Mouse (Mus musculus) liver, embryonic 12.5 days (tissue): ENCODE data around the gene Abcc1. TPM values are rescaled to one million over a fixed set of nuclear protein-coding genes. Genes with fewer than 3 reads are reported as not detected.

Experiments
- ATAC-seq: fragments of 200-750 bp; cut with Nextera tagmentation; 2 replicates; pipeline ENCODE4 v1.8.0; 2017; ENCODE audit warnings: moderate number of reproducible peaks, mild to moderate bottlenecking, moderate library complexity
- H3K27ac ChIP-seq: fragments of 300-500 bp; sonication (generic); 2 replicates; pipeline ENCODE4 v1.5.1; 2016; ENCODE audit warnings: mild to moderate bottlenecking
- H3K27me3 ChIP-seq: fragments of 300-500 bp; sonication (generic); replicated peaks from 2 replicates; pipeline ENCODE4 v1.6.1; 2016; ENCODE audit warnings: mild to moderate bottlenecking, moderate library complexity
- H3K36me3 ChIP-seq: fragments of 300-500 bp; sonication (generic); 2 replicates; pipeline ENCODE4 v1.6.1; 2016; ENCODE audit warnings: mild to moderate bottlenecking, moderate library complexity
- H3K4me1 ChIP-seq: fragments of 300-500 bp; sonication (generic); 2 replicates; pipeline ENCODE4 v1.6.1; 2016
- H3K4me2 ChIP-seq: fragments of 300-500 bp; sonication (generic); 2 replicates; pipeline ENCODE4 v1.6.1; 2016; ENCODE audit warnings: mild to moderate bottlenecking, moderate library complexity
- H3K4me3 ChIP-seq: fragments of 300-500 bp; sonication (generic); 2 replicates; pipeline ENCODE4 v1.5.1; 2016; ENCODE audit warnings: mild to moderate bottlenecking, moderate library complexity
- H3K9ac ChIP-seq: fragments of 300-500 bp; sonication (generic); 2 replicates; pipeline ENCODE4 v1.6.1; 2016; ENCODE audit warnings: mild to moderate bottlenecking, moderate library complexity
- H3K9me3 ChIP-seq: fragments of 300-500 bp; sonication (generic); replicated peaks from 2 replicates; pipeline ENCODE4 v1.6.1; 2016; ENCODE audit warnings: mild to moderate bottlenecking, moderate library complexity
- WGBS: fragments of 180-500 bp; shearing (Covaris S2); methylation state at CpG from one replicate; pipeline ENCODE4 v1.1.7; 2016; ENCODE audit not compliant: insufficient replicate concordance; 5-methylcytosine and 5-hydroxymethylcytosine counted together
- polyA plus RNA-seq: library from polyadenylated mRNA; unstranded; fragments of >200 nt; fragmentation: Nextera tagmentation; extraction: Ambion mirVana; gene quantifications from 2 replicates; pipeline ENCODE4 v1.2.1, GENCODE M21; 2016

The Abcc1 gene
- polyA plus RNA-seq, 1 experiment from 2014 or later = 6.2 TPM

- H3K27me3 ChIP-seq = no peaks in the 10 kb centered on the region
- H3K9ac ChIP-seq = no peak overlapping the region
- H3K9me3 ChIP-seq = no peaks in the 10 kb centered on the region
- no peak for ATAC-seq
- H3K4me1 ChIP-seq = peaks cover 59% of the 10 kb centered on the region
- 61% methylated on average over 2 of the region's 2 CpGs for WGBS
- no peak overlapping the region for H3K4me3 ChIP-seq
- H3K27ac ChIP-seq = no peak overlapping the region
- no peaks in the 10 kb centered on the region for H3K36me3 ChIP-seq
- H3K4me2 ChIP-seq = no peak overlapping the region
Observed at GRCm38 (mm10) chr16:14377321-14377720, 16.0 kb downstream of the Abcc1 start.

- Histone ChIP-seq H3K27me3 (no peaks in the 10 kb centered on the region), H3K36me3 (no peaks in the 10 kb centered on the region), H3K4me2 (no peak overlapping the region), H3K27ac (no peak overlapping the region), H3K9me3 (no peaks in the 10 kb centered on the region), H3K9ac (no peak overlapping the region), H3K4me1 (peaks cover 49% of the 10 kb centered on the region), H3K4me3 (no peak overlapping the region)
- ATAC-seq = peak; percentile 42; the same call in 1 of the 2 replicates
- WGBS = 22% methylated on average over 5 of the region's 5 CpGs
Observed at GRCm38 (mm10) chr16:14378654-14379053, 17.3 kb downstream of the Abcc1 start.

DNA sequence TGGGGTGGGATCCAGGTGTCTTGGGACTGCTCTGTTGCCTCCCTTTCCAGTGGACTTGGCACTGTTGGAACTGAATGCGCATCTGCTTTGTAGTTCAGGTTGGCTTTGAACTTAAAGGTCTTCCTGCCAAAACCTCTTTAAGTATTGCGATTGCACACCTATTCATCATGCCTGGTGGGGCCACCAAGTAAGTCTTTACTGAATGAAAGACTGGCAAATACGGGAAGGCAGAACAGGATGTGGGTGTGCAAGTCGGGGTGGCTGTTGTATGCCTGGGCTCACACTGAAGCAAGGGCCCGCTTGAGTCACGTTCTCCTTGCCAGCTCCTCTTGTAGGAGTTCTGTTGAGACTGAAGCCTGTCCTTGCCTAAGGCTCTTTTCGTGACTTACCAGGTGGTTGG, 18.5 kb downstream of the Abcc1 start:
- WGBS = 47% methylated on average over 7 of the region's 7 CpGs
- ATAC-seq = no peak
- Histone ChIP-seq H3K27ac (no peak overlapping the region), H3K9ac (no peak overlapping the region), H3K4me2 (no peak overlapping the region), H3K27me3 (no peaks in the 10 kb centered on the region), H3K4me3 (no peak overlapping the region), H3K36me3 (no peaks in the 10 kb centered on the region), H3K9me3 (no peaks in the 10 kb centered on the region), H3K4me1 (peaks cover 45% of the 10 kb centered on the region)

GRCm38 (mm10) chr16:14381061-14381665, 19.8 kb downstream of the Abcc1 start:
- Histone ChIP-seq H3K27ac (no peak overlapping the region), H3K4me3 (no peak overlapping the region), H3K9me3 (no peaks in the 10 kb centered on the region), H3K9ac (no peak overlapping the region), H3K4me2 (no peak overlapping the region), H3K36me3 (no peaks in the 10 kb centered on the region), H3K27me3 (no peaks in the 10 kb centered on the region), H3K4me1 (peaks cover 42% of the 10 kb centered on the region)
- no peak for ATAC-seq

- no peak for ATAC-seq
- no peaks in the 10 kb centered on the region for H3K9me3 ChIP-seq
- no peaks in the 10 kb centered on the region for H3K4me1 ChIP-seq
- H3K9ac ChIP-seq = no peak overlapping the region
- H3K36me3 ChIP-seq = peaks cover 28% of the 10 kb centered on the region
- H3K27me3 ChIP-seq = no peaks in the 10 kb centered on the region
- WGBS = 84% methylated on average over 4 of the region's 4 CpGs
- no peak overlapping the region for H3K4me3 ChIP-seq
- no peak overlapping the region for H3K4me2 ChIP-seq
- no peak overlapping the region for H3K27ac ChIP-seq
Observed at GRCm38 (mm10) chr16:14399303-14399702, 37.9 kb downstream of the Abcc1 start.

DNA sequence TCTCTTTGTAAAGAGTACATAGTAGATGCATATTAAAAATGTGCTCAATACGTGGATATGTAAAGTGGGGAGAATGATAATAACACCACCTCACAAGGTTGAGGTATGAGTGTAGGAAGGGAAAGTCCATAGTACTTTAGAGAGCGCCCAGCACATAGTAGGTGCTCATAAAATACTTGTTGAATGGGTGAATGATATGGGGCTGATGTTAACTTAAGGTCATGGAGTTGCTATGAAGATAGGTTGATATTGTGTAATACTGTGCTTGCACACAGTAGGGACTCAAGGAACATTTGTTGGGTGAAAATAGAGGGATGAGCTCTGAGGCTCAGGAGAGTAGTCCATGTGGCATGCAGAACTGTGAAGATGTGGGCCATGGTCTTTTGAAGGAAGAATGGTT, 42.1 kb downstream of the Abcc1 start:
- Histone ChIP-seq H3K27ac (no peak overlapping the region), H3K4me2 (no peak overlapping the region), H3K27me3 (no peaks in the 10 kb centered on the region), H3K36me3 (peaks cover 45% of the 10 kb centered on the region), H3K4me3 (no peak overlapping the region), H3K9ac (no peak overlapping the region), H3K9me3 (no peaks in the 10 kb centered on the region), H3K4me1 (no peaks in the 10 kb centered on the region)
- no peak for ATAC-seq
- WGBS = 76% methylated on average over 2 of the region's 2 CpGs

GRCm38 (mm10) chr16:14405636-14406035, 44.3 kb downstream of the Abcc1 start:
- H3K27me3 ChIP-seq = no peaks in the 10 kb centered on the region
- 83% methylated on average over 6 of the region's 6 CpGs for WGBS
- ATAC-seq = no peak

GRCm38 (mm10) chr16:14409124-14409523, 47.8 kb downstream of the Abcc1 start:
- Histone ChIP-seq H3K4me1 (no peaks in the 10 kb centered on the region), H3K36me3 (peaks cover 73% of the 10 kb centered on the region), H3K27me3 (no peaks in the 10 kb centered on the region), H3K4me2 (no peak overlapping the region), H3K9ac (no peak overlapping the region), H3K4me3 (no peak overlapping the region), H3K9me3 (no peaks in the 10 kb centered on the region), H3K27ac (no peak overlapping the region)
- 84% methylated on average over 2 of the region's 2 CpGs for WGBS
- ATAC-seq = no peak

More at GRCm38 (mm10) chr16:14405636-14406035, 44.3 kb downstream of the Abcc1 start:
- H3K4me1 ChIP-seq = no peaks in the 10 kb centered on the region
- H3K9me3 ChIP-seq = no peaks in the 10 kb centered on the region
- H3K27ac ChIP-seq = no peak overlapping the region
- H3K4me3 ChIP-seq = no peak overlapping the region
- peaks cover 53% of the 10 kb centered on the region for H3K36me3 ChIP-seq
- H3K9ac ChIP-seq = no peak overlapping the region
- no peak overlapping the region for H3K4me2 ChIP-seq

- Histone ChIP-seq H3K9me3 (no peaks in the 10 kb centered on the region), H3K36me3 (peaks cover 70% of the 10 kb centered on the region), H3K27me3 (no peaks in the 10 kb centered on the region), H3K4me2 (no peak overlapping the region), H3K9ac (no peak overlapping the region), H3K27ac (no peak overlapping the region), H3K4me1 (no peaks in the 10 kb centered on the region), H3K4me3 (no peak overlapping the region)
- 43% methylated on average over 3 of the region's 3 CpGs for WGBS
- no peak for ATAC-seq
Observed at GRCm38 (mm10) chr16:14409776-14410175, 48.4 kb downstream of the Abcc1 start.

DNA sequence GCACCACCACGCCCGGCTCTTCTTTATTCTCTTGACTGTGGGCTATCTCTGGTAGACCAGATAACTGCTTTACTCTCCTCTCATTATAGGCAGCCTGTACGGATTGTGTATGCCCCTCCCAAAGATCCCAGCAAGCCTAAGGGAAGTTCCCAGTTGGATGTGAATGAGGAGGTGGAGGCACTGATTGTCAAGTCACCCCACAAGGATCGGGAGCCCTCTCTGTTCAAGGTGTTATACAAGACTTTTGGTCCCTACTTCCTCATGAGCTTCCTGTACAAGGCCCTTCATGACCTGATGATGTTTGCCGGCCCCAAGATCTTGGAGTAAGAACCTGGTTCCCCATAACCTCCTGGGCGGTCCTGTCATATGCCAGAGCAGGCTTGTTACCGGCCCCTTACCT, 49.3 kb downstream of the Abcc1 start:
- Histone ChIP-seq H3K36me3 (peaks cover 66% of the 10 kb centered on the region), H3K27ac (no peak overlapping the region), H3K4me1 (no peaks in the 10 kb centered on the region), H3K4me2 (no peak overlapping the region), H3K27me3 (no peaks in the 10 kb centered on the region), H3K4me3 (no peak overlapping the region), H3K9ac (no peak overlapping the region), H3K9me3 (no peaks in the 10 kb centered on the region)
- ATAC-seq = no peak
- 77% methylated on average over 7 of the region's 7 CpGs for WGBS

- Histone ChIP-seq H3K9ac (no peak overlapping the region), H3K27me3 (no peaks in the 10 kb centered on the region), H3K4me3 (no peak overlapping the region), H3K27ac (no peak overlapping the region), H3K9me3 (no peaks in the 10 kb centered on the region), H3K36me3 (peaks cover 63% of the 10 kb centered on the region), H3K4me1 (no peaks in the 10 kb centered on the region), H3K4me2 (no peak overlapping the region)
- WGBS = 75% methylated on average over 7 of the region's 7 CpGs
- no peak for ATAC-seq
Observed at GRCm38 (mm10) chr16:14411156-14411555, 49.8 kb downstream of the Abcc1 start.

- H3K9ac ChIP-seq = no peak overlapping the region
- no peaks in the 10 kb centered on the region for H3K27me3 ChIP-seq
- no peak overlapping the region for H3K4me2 ChIP-seq
- ATAC-seq = no peak
- no peak overlapping the region for H3K27ac ChIP-seq
- peaks cover 51% of the 10 kb centered on the region for H3K36me3 ChIP-seq
- no peak overlapping the region for H3K4me3 ChIP-seq
- H3K4me1 ChIP-seq = no peaks in the 10 kb centered on the region
- 88% methylated on average over 5 of the region's 5 CpGs for WGBS
- no peaks in the 10 kb centered on the region for H3K9me3 ChIP-seq
Observed at GRCm38 (mm10) chr16:14412551-14412950, 51.2 kb downstream of the Abcc1 start.

- H3K4me2 ChIP-seq = no peak overlapping the region
- H3K9me3 ChIP-seq = no peaks in the 10 kb centered on the region
- WGBS = 79% methylated on average over 9 of the region's 9 CpGs
- H3K36me3 ChIP-seq = peaks cover 57% of the 10 kb centered on the region
- no peak overlapping the region for H3K27ac ChIP-seq
- no peak for ATAC-seq
- H3K27me3 ChIP-seq = no peaks in the 10 kb centered on the region
- H3K4me3 ChIP-seq = no peak overlapping the region
- no peaks in the 10 kb centered on the region for H3K4me1 ChIP-seq
- H3K9ac ChIP-seq = no peak overlapping the region
Observed at GRCm38 (mm10) chr16:14415206-14415605, 53.8 kb downstream of the Abcc1 start.
